In genomic region chr9:107634406-107635278, GRCm38 (mm10) we compare ENCODE assay signal across 8 mouse cellular contexts. TPM values are rescaled to one million over a fixed set of nuclear protein-coding genes. Genes with fewer than 3 reads are reported as not detected.
A peak's percentile ranks its signal among the peaks of the same experiment; 100 is the strongest.
DNase-seq lines count a peak whose midpoint lies in the region; TF ChIP-seq lines count a peak whose summit lies in the region.

No protein-coding gene starts in this region.

- peak overlapping the region; percentile 95 for H3K27ac ChIP-seq in limb, embryonic 10.5 days
- peak overlapping the region; percentile 80 for H3K27ac ChIP-seq in olfactory bulb, adult 2 months (ENCODE audit: insufficient read depth, low read depth, low read length)

- peaks cover 78% of the 10 kb centered on the region for H3K4me1 ChIP-seq in limb, embryonic 10.5 days
- peaks cover 41% of the 10 kb centered on the region for H3K4me1 ChIP-seq in olfactory bulb, adult 2 months (ENCODE audit: control insufficient read depth, insufficient read depth, low read length)

- WGBS in limb, embryonic 10.5 days = under 1% methylated on average over 35 of the region's 35 CpGs
- 2% methylated on average over 35 of the region's 35 CpGs for WGBS in olfactory bulb, adult 2 months

- no peak for TF ChIP-seq POLR2A in olfactory bulb, adult 2 months (IDR thresholded peaks at IDR 0.05; ENCODE audit: insufficient read depth, low read depth, low read length)

- no peaks in the 10 kb centered on the region for H3K27me3 ChIP-seq in limb, embryonic 10.5 days (ENCODE audit: low read depth, poor library complexity, severe bottlenecking)

- H3K36me3 ChIP-seq in limb, embryonic 10.5 days = peaks cover 30% of the 10 kb centered on the region

- peak; percentile 52 for DNase-seq in cerebellum, adult 9-10 months
- DNase-seq in cerebellum, postnatal 25 days = no peak
- DNase-seq in thymus, postnatal 0 days (ENCODE audit: low spot score) = peak; percentile 39
- DNase-seq in thymus, postnatal 36 days = no peak
- DNase-seq in limb, embryonic 10.5 days (ENCODE audit: low spot score) = no peak
- no peak for DNase-seq in frontal cortex, postnatal 10 days (ENCODE audit: low spot score in 2 of 2)
- no peak for DNase-seq in T-cell, adult 2 months (ENCODE audit: low spot score)

- H3K9me3 ChIP-seq in limb, embryonic 10.5 days (replicated peaks) = no peaks in the 10 kb centered on the region

- peak overlapping the region; percentile 95 for H3K4me3 ChIP-seq in limb, embryonic 10.5 days
- peak overlapping the region; percentile 95 for H3K4me3 ChIP-seq in olfactory bulb, adult 2 months (ENCODE audit: insufficient read depth, low read depth, low read length)

- TF ChIP-seq CTCF in olfactory bulb, adult 2 months (IDR thresholded peaks at IDR 0.05; ENCODE audit: insufficient read depth, low read depth, low read length) = no peak

RNA-seq across cellular contexts. Expression of gene Gnai2, which starts 0.5 kb away (rescaled TPM):
- polyA plus RNA-seq in thymus, postnatal 0 days (2015; fragmentation: Nextera tagmentation; extraction: Ambion mirVana) = 466 and 479 TPM in 2 replicates
- 355 and 403 TPM in 2 replicates for polyA plus RNA-seq in limb, embryonic 10.5 days (2016; fragmentation: Nextera tagmentation; extraction: Ambion mirVana)
- polyA plus RNA-seq in olfactory bulb, adult 2 months (2012; ENCODE audit: insufficient read depth, insufficient read length, low replicate concordance, missing spikeins) = 1,429 TPM in 1 of 2 replicates, not detected in the other

RNA-seq across cellular contexts. Expression of gene Sema3b, which starts 25.6 kb away (rescaled TPM):
- 1.4 and 1.8 TPM in 2 replicates for polyA plus RNA-seq in thymus, postnatal 0 days (2015; fragmentation: Nextera tagmentation; extraction: Ambion mirVana)
- polyA plus RNA-seq in limb, embryonic 10.5 days (2016; fragmentation: Nextera tagmentation; extraction: Ambion mirVana) = 2.2 and 3.6 TPM in 2 replicates
- not detected in 2 replicates for polyA plus RNA-seq in olfactory bulb, adult 2 months (2012; ENCODE audit: insufficient read depth, insufficient read length, low replicate concordance, missing spikeins)

RNA-seq across cellular contexts. Expression of gene Slc38a3, which starts 34.7 kb away (rescaled TPM):
- polyA plus RNA-seq in thymus, postnatal 0 days (2015; fragmentation: Nextera tagmentation; extraction: Ambion mirVana) = 0.60 and 1.1 TPM in 2 replicates
- 3.9 and 4.3 TPM in 2 replicates for polyA plus RNA-seq in limb, embryonic 10.5 days (2016; fragmentation: Nextera tagmentation; extraction: Ambion mirVana)
- polyA plus RNA-seq in olfactory bulb, adult 2 months (2012; ENCODE audit: insufficient read depth, insufficient read length, low replicate concordance, missing spikeins) = not detected in 2 replicates

RNA-seq across cellular contexts. Expression of gene Gnat1, which starts 44.9 kb away (rescaled TPM):
- polyA plus RNA-seq in thymus, postnatal 0 days (2015; fragmentation: Nextera tagmentation; extraction: Ambion mirVana) = 0.62 and 0.85 TPM in 2 replicates
- 2.6 and 3.3 TPM in 2 replicates for polyA plus RNA-seq in limb, embryonic 10.5 days (2016; fragmentation: Nextera tagmentation; extraction: Ambion mirVana)
- polyA plus RNA-seq in olfactory bulb, adult 2 months (2012; ENCODE audit: insufficient read depth, insufficient read length, low replicate concordance, missing spikeins) = not detected in 2 replicates

RNA-seq across cellular contexts. Expression of gene Ifrd2, which starts 47.2 kb away (rescaled TPM):
- 43.6 and 48.7 TPM in 2 replicates for polyA plus RNA-seq in thymus, postnatal 0 days (2015; fragmentation: Nextera tagmentation; extraction: Ambion mirVana)
- polyA plus RNA-seq in limb, embryonic 10.5 days (2016; fragmentation: Nextera tagmentation; extraction: Ambion mirVana) = 55.0 and 69.4 TPM in 2 replicates
- polyA plus RNA-seq in olfactory bulb, adult 2 months (2012; ENCODE audit: insufficient read depth, insufficient read length, low replicate concordance, missing spikeins) = not detected in 2 replicates

Comparison
In these comparisons a context has a peak if more than half of its experiments do, and no peak if none do; other contexts are left out.
1. DNase-seq: peak in cerebellum, adult 9-10 months (single experiment) and thymus, postnatal 0 days (single experiment); none in cerebellum, postnatal 25 days (0 of 2), thymus, postnatal 36 days (0 of 2), limb, embryonic 10.5 days (single experiment), frontal cortex, postnatal 10 days (0 of 2) and T-cell, adult 2 months (single experiment).